Mouse (Mus musculus): Measurements from ENCODE around the gene Ccdc14. TPM values are rescaled to one million over a fixed set of nuclear protein-coding genes. Genes with fewer than 3 reads are reported as not detected.
"Not testable (repeated sequence)": the region's sequence is repeated elsewhere in the genome, so short reads cannot be mapped to it uniquely, and the experiment has no call there.

The Ccdc14 gene
- polyA plus RNA-seq, 1 experiment from 2014 or later, result 8.5 TPM

DNA sequence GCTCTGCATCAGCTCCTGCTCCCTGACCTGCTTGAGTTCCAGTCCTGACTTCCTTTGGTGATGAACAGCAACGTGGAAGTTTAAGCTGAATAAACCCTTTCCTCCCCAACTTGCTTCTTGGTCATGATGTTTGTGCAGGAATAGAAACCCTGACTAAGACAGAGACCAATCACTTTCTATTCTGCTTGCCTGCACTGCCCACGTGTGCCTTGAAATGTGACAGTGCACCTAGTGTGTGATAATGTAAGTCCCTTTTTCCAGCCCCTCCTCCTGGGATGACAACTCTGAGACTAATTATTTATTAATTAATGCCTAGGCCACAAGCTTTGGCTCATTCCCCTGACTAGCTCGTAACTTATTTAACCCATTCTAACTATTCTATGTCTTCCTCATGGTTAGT lies 8.3 kb downstream of the Ccdc14 start:
- H3K27me3 ChIP-seq (ENCODE audit: control insufficient read depth, insufficient read depth, low read length); H3K4me1 ChIP-seq (ENCODE audit: control insufficient read depth, insufficient read depth, low read length); H3K27ac ChIP-seq (ENCODE audit: low read length); H3K9ac ChIP-seq (replicated peaks; ENCODE audit: low read depth, low read length); H3K9me3 ChIP-seq (ENCODE audit: control insufficient read depth, low read depth, low read length); ATAC-seq (ENCODE audit: insufficient number of reproducible peaks, insufficient read depth, low FRiP score, low read depth); H3K4me2 ChIP-seq (replicated peaks; ENCODE audit: low read depth, low read length); H3K4me3 ChIP-seq (ENCODE audit: low read depth, low read length): not testable (repeated sequence)
- 67% methylated on average over 3 of the region's 3 CpGs for WGBS
- peaks cover 15% of the 10 kb centered on the region; the same call in 1 of the 2 replicates for H3K36me3 ChIP-seq (ENCODE audit: control insufficient read depth, insufficient read depth, low read length)

DNA sequence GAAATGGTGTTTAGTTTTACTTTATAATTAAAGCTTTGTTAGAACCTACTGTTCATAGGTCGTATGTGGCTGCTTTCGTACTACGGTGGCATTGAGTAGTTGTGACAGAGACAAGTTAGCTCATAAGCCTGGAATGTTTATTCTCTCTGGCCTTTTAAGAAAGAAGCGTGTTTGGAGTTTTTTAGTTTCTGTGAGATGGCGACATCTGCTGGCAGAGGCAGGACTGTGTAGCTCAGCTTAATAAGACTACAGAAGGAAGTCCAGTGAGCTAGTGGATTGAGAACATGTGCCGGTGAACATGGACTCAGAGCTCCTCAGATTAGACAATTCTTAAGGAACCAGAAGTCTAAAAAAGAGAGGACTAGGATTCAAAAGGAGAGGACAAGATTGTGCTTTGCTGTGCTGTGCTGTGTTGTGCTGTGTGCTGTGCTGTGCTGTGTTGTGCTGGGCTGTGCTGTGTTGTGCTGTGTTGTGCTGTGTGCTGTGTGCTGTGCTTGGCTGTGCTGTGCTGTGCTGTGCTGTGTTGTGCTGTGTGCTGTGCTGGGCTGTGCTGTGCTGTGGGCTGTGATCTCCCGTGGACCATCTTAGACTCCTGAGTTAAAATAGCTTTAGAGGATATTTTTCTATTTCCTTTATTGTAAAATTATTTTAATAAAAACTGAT lies 9.9 kb downstream of the Ccdc14 start:
- Histone ChIP-seq H3K36me3 (ENCODE audit: control insufficient read depth, insufficient read depth, low read length) (peaks cover 20% of the 10 kb centered on the region; the same call in 1 of the 2 replicates), H3K27ac (ENCODE audit: low read length) (no peak overlapping the region), H3K9ac (replicated peaks; ENCODE audit: low read depth, low read length) (no peak overlapping the region), H3K27me3 (ENCODE audit: control insufficient read depth, insufficient read depth, low read length) (no peaks in the 10 kb centered on the region), H3K9me3 (ENCODE audit: control insufficient read depth, low read depth, low read length) (no peaks in the 10 kb centered on the region), H3K4me3 (ENCODE audit: low read depth, low read length) (no peak overlapping the region), H3K4me1 (ENCODE audit: control insufficient read depth, insufficient read depth, low read length) (0 out of 2 replicates have a peak, but pooled peaks cover 3% of the 10 kb centered on the region), H3K4me2 (replicated peaks; ENCODE audit: low read depth, low read length) (no peak overlapping the region)
- 16% methylated on average over 7 of the region's 7 CpGs for WGBS
- peak; percentile 72 for ATAC-seq (ENCODE audit: insufficient number of reproducible peaks, insufficient read depth, low FRiP score, low read depth)

GRCm38 (mm10) chr16:34700828-34701216 lies 10.4 kb downstream of the Ccdc14 start:
- H3K27me3 ChIP-seq (ENCODE audit: control insufficient read depth, insufficient read depth, low read length), result no peaks in the 10 kb centered on the region
- no peaks in the 10 kb centered on the region for H3K9me3 ChIP-seq (ENCODE audit: control insufficient read depth, low read depth, low read length)
- 77% methylated on average over 6 of the region's 6 CpGs for WGBS
- no peak overlapping the region for H3K9ac ChIP-seq (replicated peaks; ENCODE audit: low read depth, low read length)
- H3K36me3 ChIP-seq (ENCODE audit: control insufficient read depth, insufficient read depth, low read length), result peaks cover 19% of the 10 kb centered on the region; the same call in 1 of the 2 replicates
- H3K4me1 ChIP-seq (ENCODE audit: control insufficient read depth, insufficient read depth, low read length), result 0 out of 2 replicates have a peak, but pooled peaks cover 3% of the 10 kb centered on the region
- no peak overlapping the region for H3K4me2 ChIP-seq (replicated peaks; ENCODE audit: low read depth, low read length)
- ATAC-seq (ENCODE audit: insufficient number of reproducible peaks, insufficient read depth, low FRiP score, low read depth), result no peak; the same call in 1 of the 2 replicates
- H3K27ac ChIP-seq (ENCODE audit: low read length), result no peak overlapping the region
- no peak overlapping the region for H3K4me3 ChIP-seq (ENCODE audit: low read depth, low read length)

DNA sequence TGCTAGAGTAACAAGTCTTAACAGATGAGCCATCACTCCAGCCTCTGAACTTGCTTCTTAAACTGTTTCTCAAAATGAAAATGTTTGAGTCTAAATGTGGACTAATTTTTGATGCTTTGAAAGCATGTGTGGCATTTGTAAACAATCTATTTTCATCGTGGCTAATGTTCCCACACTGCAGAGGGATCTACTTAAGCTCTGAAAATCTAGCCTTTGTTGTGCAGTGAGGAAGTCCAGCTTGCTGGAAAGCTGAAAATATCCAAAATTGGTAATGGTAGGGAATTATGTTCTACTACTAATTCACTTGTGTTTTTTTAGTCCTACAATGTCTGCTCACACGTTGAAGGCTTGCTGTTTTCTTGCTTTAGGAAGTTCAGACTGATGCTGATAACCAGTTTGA lies 15.6 kb downstream of the Ccdc14 start:
- Histone ChIP-seq H3K27me3 (ENCODE audit: control insufficient read depth, insufficient read depth, low read length) (no peaks in the 10 kb centered on the region), H3K36me3 (ENCODE audit: control insufficient read depth, insufficient read depth, low read length) (peaks cover 8% of the 10 kb centered on the region; the same call in 1 of the 2 replicates), H3K9ac (replicated peaks; ENCODE audit: low read depth, low read length) (no peak overlapping the region), H3K27ac (ENCODE audit: low read length) (peak overlapping the region; percentile 85), H3K4me1 (ENCODE audit: control insufficient read depth, insufficient read depth, low read length) (no peaks in the 10 kb centered on the region), H3K4me3 (ENCODE audit: low read depth, low read length) (no peak overlapping the region), H3K9me3 (ENCODE audit: control insufficient read depth, low read depth, low read length) (no peaks in the 10 kb centered on the region), H3K4me2 (replicated peaks; ENCODE audit: low read depth, low read length) (no peak overlapping the region)
- ATAC-seq (ENCODE audit: insufficient number of reproducible peaks, insufficient read depth, low FRiP score, low read depth), result no peak
- WGBS, result 63% methylated on average over 2 of the region's 2 CpGs

- ATAC-seq (ENCODE audit: insufficient number of reproducible peaks, insufficient read depth, low FRiP score, low read depth), result no peak
Measured at GRCm38 (mm10) chr16:34706487-34706946, 16.1 kb downstream of the Ccdc14 start.

DNA sequence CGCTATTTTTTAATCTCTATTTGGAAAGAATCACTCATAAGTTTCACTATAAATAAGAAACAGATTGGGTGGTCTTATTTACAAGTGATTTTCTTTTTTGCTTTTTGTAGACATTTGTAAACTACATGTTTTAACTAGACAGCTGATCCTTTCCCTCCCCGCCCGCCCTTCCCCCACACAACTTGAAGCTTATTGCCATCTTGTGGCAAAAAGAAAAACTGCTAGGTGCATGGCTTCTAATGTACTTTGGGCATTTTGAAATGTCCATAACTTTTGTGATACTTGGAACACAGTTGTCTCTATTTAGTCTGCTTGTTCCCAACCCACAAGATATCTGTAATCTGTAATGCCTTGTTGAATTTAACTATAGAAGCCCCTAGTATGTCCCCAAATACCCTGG lies 21.1 kb downstream of the Ccdc14 start:
- ATAC-seq (ENCODE audit: insufficient number of reproducible peaks, insufficient read depth, low FRiP score, low read depth), result no peak
- H3K4me3 ChIP-seq (ENCODE audit: low read depth, low read length), result no peak overlapping the region
- H3K27ac ChIP-seq (ENCODE audit: low read length), result no peak overlapping the region
- no peaks in the 10 kb centered on the region for H3K4me1 ChIP-seq (ENCODE audit: control insufficient read depth, insufficient read depth, low read length)
- WGBS, result 70% methylated on average over 3 of the region's 3 CpGs
- H3K36me3 ChIP-seq (ENCODE audit: control insufficient read depth, insufficient read depth, low read length), result peaks cover 3% of the 10 kb centered on the region; the same call in 1 of the 2 replicates
- H3K9ac ChIP-seq (replicated peaks; ENCODE audit: low read depth, low read length), result no peak overlapping the region
- H3K27me3 ChIP-seq (ENCODE audit: control insufficient read depth, insufficient read depth, low read length), result no peaks in the 10 kb centered on the region
- H3K4me2 ChIP-seq (replicated peaks; ENCODE audit: low read depth, low read length), result no peak overlapping the region
- no peaks in the 10 kb centered on the region for H3K9me3 ChIP-seq (ENCODE audit: control insufficient read depth, low read depth, low read length)

More at GRCm38 (mm10) chr16:34706487-34706946, 16.1 kb downstream of the Ccdc14 start:
- Histone ChIP-seq H3K4me3 (ENCODE audit: low read depth, low read length) (no peak overlapping the region), H3K9me3 (ENCODE audit: control insufficient read depth, low read depth, low read length) (no peaks in the 10 kb centered on the region), H3K4me2 (replicated peaks; ENCODE audit: low read depth, low read length) (no peak overlapping the region), H3K9ac (replicated peaks; ENCODE audit: low read depth, low read length) (no peak overlapping the region), H3K36me3 (ENCODE audit: control insufficient read depth, insufficient read depth, low read length) (peaks cover 8% of the 10 kb centered on the region; the same call in 1 of the 2 replicates), H3K27me3 (ENCODE audit: control insufficient read depth, insufficient read depth, low read length) (no peaks in the 10 kb centered on the region), H3K4me1 (ENCODE audit: control insufficient read depth, insufficient read depth, low read length) (no peaks in the 10 kb centered on the region), H3K27ac (ENCODE audit: low read length) (peak overlapping the region; percentile 85)
- WGBS, result 50% methylated on average over 7 of the region's 7 CpGs

- no peak overlapping the region for H3K4me2 ChIP-seq (replicated peaks; ENCODE audit: low read depth, low read length)
- no peaks in the 10 kb centered on the region for H3K27me3 ChIP-seq (ENCODE audit: control insufficient read depth, insufficient read depth, low read length)
- peaks cover 5% of the 10 kb centered on the region; the same call in 1 of the 2 replicates for H3K9me3 ChIP-seq (ENCODE audit: control insufficient read depth, low read depth, low read length)
- H3K4me3 ChIP-seq (ENCODE audit: low read depth, low read length), result no peak overlapping the region
- H3K27ac ChIP-seq (ENCODE audit: low read length), result no peak overlapping the region
- WGBS, result 86% methylated on average over 3 of the region's 3 CpGs
- no peak overlapping the region for H3K9ac ChIP-seq (replicated peaks; ENCODE audit: low read depth, low read length)
- H3K4me1 ChIP-seq (ENCODE audit: control insufficient read depth, insufficient read depth, low read length), result no peaks in the 10 kb centered on the region
- peaks cover 12% of the 10 kb centered on the region for H3K36me3 ChIP-seq (ENCODE audit: control insufficient read depth, insufficient read depth, low read length)
- ATAC-seq (ENCODE audit: insufficient number of reproducible peaks, insufficient read depth, low FRiP score, low read depth), result no peak
Measured at GRCm38 (mm10) chr16:34725156-34725555, 34.7 kb downstream of the Ccdc14 start.

DNA sequence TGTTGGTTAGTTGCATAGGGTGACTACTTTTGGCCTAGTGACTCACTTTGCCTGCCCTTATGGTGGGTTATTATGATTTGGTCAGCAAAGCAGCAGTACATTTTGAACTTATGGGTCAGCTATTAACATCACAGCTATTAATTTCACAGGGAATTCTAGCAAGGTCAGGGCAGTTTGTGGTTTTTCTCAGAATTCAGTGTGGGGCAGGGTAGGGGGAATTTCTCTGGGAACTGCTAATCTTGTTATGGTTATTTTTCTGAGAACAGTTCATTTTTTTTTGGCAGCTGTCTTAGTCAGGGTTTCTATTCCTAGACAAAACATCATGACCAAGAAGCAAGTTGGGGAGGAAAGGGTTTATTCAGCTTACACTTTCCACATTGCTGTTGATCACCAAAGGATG lies 38.2 kb downstream of the Ccdc14 start:
- not testable (repeated sequence) for H3K36me3 ChIP-seq (ENCODE audit: control insufficient read depth, insufficient read depth, low read length); H3K9me3 ChIP-seq (ENCODE audit: control insufficient read depth, low read depth, low read length); H3K4me3 ChIP-seq (ENCODE audit: low read depth, low read length); H3K4me1 ChIP-seq (ENCODE audit: control insufficient read depth, insufficient read depth, low read length); H3K4me2 ChIP-seq (replicated peaks; ENCODE audit: low read depth, low read length); ATAC-seq (ENCODE audit: insufficient number of reproducible peaks, insufficient read depth, low FRiP score, low read depth); H3K9ac ChIP-seq (replicated peaks; ENCODE audit: low read depth, low read length); H3K27ac ChIP-seq (ENCODE audit: low read length); H3K27me3 ChIP-seq (ENCODE audit: control insufficient read depth, insufficient read depth, low read length)
